Mouse (Mus musculus): Measurements from ENCODE around the gene Riiad1. TPM values are rescaled to one million over a fixed set of nuclear protein-coding genes. Genes with fewer than 3 reads are reported as not detected.

Riiad1 gene
- polyA plus RNA-seq, 1 experiment from 2014 or later = 23.8 TPM

DNA sequence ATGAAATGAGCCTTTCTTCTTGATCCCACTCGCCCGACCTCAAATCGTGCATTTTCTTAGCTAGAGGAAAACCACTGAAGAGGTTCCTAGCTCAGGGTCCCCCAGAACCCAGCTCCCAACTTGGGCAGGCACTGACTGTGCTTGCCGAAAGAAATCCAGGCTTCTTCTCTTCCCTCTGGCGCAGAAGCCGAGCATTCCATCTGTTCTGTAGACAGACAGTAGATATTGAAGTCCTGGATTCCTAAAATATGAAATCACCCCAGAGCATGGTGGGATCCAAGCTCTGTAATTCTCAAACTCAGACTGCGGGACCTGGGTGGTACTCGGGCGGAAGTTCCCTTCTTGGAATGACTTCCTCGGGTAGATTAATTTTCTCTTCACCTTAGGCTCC, 7.0 kb downstream of the Riiad1 start:
- WGBS = 50% methylated on average over 10 of the region's 10 CpGs
- ATAC-seq (ENCODE audit: low FRiP score, low TSS enrichment) = no peak
- no peak for DNase-seq
- Histone ChIP-seq H3K27me3 (ENCODE audit: control insufficient read depth, insufficient read depth, low read length) (no peaks in the 10 kb centered on the region), H3K36me3 (ENCODE audit: control insufficient read depth, insufficient read depth, low read length) (no peaks in the 10 kb centered on the region), H3K9ac (replicated peaks; ENCODE audit: low read length) (peak overlapping the region; percentile 49; the same call in 1 of the 2 replicates), H3K27ac (replicated peaks; ENCODE audit: low read depth, low read length) (peak overlapping the region; percentile 58), H3K4me1 (ENCODE audit: control insufficient read depth, insufficient read depth, low read length) (peaks cover 24% of the 10 kb centered on the region), H3K4me2 (ENCODE audit: low read length) (peak overlapping the region; percentile 58), H3K9me3 (ENCODE audit: control insufficient read depth, low read length) (no peaks in the 10 kb centered on the region), H3K4me3 (replicated peaks; ENCODE audit: low read depth, low read length) (no peak overlapping the region)

DNA sequence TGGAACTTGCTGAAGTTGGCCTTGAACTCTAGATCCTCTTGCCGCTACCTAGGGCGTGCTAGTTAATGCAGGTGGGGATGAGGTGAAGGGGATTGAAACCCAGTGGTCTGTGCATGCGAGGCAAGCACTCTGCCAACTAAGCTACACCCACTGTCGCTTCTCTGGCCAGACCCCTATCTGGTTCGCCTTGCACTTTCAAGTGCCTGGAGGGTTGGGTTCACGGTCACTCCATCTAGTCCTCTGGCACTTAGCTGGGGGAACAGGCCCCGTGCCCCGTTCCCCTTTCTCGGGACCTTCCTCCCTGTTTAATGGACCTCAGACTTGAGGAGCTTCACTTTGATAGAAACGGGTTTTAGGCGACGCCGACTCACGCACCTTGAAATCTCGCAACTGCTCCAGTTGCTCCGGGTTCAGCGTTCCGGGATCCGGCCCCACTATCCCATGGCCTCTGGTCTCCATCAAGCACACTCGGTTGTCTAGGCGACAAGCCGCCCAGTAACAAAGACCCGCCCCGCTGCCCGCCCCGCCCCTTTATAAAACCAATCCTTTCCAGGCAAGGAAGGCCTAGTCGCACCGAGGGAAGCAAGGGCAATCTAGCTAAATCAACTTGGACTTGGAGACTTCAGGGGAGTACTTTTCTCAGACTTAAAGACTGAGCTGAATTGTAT, 7.6 kb downstream of the Riiad1 start:
- no peaks in the 10 kb centered on the region for H3K36me3 ChIP-seq (ENCODE audit: control insufficient read depth, insufficient read depth, low read length)
- no peaks in the 10 kb centered on the region for H3K27me3 ChIP-seq (ENCODE audit: control insufficient read depth, insufficient read depth, low read length)
- peak overlapping the region; percentile 58 for H3K4me2 ChIP-seq (ENCODE audit: low read length)
- DNase-seq (peak; percentile 81), ATAC-seq (ENCODE audit: low FRiP score, low TSS enrichment) (peak; percentile 60; the same call in 1 of the 2 replicates)
- H3K27ac ChIP-seq (replicated peaks; ENCODE audit: low read depth, low read length) = peak overlapping the region; percentile 58
- H3K4me3 ChIP-seq (replicated peaks; ENCODE audit: low read depth, low read length) = peak overlapping the region; percentile 29
- H3K9ac ChIP-seq (replicated peaks; ENCODE audit: low read length) = peak overlapping the region; percentile 49
- H3K4me1 ChIP-seq (ENCODE audit: control insufficient read depth, insufficient read depth, low read length) = peaks cover 24% of the 10 kb centered on the region
- no peaks in the 10 kb centered on the region for H3K9me3 ChIP-seq (ENCODE audit: control insufficient read depth, low read length)
- 11% methylated on average over 28 of the region's 28 CpGs for WGBS

DNA sequence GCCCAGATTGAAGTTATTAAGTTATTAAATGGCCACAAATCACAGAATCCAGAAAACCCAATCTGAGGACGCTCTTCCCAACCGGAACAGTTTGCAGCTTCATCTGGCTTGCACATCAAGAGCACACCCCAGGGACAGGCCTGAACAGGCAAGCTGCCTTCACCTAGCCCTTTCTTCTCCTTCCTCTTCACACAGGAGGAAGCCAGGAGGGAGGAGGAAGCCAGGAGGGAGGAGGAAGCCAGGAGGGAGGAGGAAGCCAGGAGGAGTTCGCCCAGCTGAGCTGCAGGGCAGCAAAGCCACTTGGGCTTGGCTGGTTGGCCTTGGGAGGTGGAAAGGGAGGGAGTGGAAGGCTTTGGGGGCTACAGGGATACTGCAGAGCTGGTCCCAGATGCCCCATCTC, 11.2 kb downstream of the Riiad1 start:
- 61% methylated on average over 3 of the region's 3 CpGs for WGBS
- Histone ChIP-seq H3K4me3 (replicated peaks; ENCODE audit: low read depth, low read length) (no peak overlapping the region), H3K36me3 (ENCODE audit: control insufficient read depth, insufficient read depth, low read length) (no peaks in the 10 kb centered on the region), H3K9ac (replicated peaks; ENCODE audit: low read length) (no peak overlapping the region), H3K27ac (replicated peaks; ENCODE audit: low read depth, low read length) (no peak overlapping the region), H3K27me3 (ENCODE audit: control insufficient read depth, insufficient read depth, low read length) (no peaks in the 10 kb centered on the region), H3K9me3 (ENCODE audit: control insufficient read depth, low read length) (no peaks in the 10 kb centered on the region), H3K4me2 (ENCODE audit: low read length) (no peak overlapping the region), H3K4me1 (ENCODE audit: control insufficient read depth, insufficient read depth, low read length) (peaks cover 38% of the 10 kb centered on the region)
- DNase-seq = no peak
- ATAC-seq (ENCODE audit: low FRiP score, low TSS enrichment) = no peak

DNA sequence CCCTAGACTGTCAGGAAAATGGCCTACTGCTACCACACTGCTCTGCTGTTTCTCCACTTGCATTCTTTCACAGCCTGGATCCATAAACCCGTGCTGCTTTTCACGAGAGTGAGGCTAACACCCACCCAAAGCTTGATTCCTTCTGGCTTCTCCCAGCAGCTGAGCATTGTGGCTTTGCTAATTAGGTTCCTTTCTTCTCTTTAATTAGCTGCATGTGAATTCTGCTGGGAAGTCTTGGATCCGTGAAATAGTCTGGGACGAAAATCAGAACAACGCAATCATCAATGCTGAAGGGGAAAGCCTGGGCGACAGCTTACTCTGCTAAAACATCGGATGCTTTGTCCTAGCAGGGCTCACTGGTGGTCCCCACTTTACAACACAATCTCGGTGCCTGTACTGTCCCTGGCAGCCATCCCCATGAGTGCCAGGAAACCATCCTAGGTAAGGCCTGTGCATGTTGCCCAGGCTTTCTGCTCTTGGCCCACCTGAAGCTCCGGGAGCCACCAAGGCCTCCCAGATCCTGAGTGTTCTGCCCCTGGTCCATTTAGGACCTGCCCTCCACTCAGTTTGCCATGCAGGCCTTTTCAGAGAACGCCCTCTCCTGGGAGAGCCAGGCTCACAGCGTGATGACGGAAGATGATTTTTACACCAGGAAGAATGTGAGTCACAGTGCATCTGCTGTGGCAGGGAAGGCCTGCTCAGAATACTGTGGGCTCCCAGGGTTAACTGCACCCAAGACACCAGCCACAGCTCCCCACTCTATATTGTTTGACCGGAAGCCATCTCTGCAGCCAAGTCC, 14.3 kb downstream of the Riiad1 start:
- H3K36me3 ChIP-seq (ENCODE audit: control insufficient read depth, insufficient read depth, low read length) = no peaks in the 10 kb centered on the region
- no peaks in the 10 kb centered on the region for H3K9me3 ChIP-seq (ENCODE audit: control insufficient read depth, low read length)
- H3K4me2 ChIP-seq (ENCODE audit: low read length) = no peak overlapping the region
- DNase-seq (peak; percentile 68), ATAC-seq (ENCODE audit: low FRiP score, low TSS enrichment) (peak; percentile 60)
- WGBS = 39% methylated on average over 13 of the region's 13 CpGs
- H3K9ac ChIP-seq (replicated peaks; ENCODE audit: low read length) = 0 out of 2 replicates have a peak overlapping the region, but pooled peaks have one; percentile 3
- H3K4me1 ChIP-seq (ENCODE audit: control insufficient read depth, insufficient read depth, low read length) = peaks cover 30% of the 10 kb centered on the region
- H3K4me3 ChIP-seq (replicated peaks; ENCODE audit: low read depth, low read length) = no peak overlapping the region
- peak overlapping the region; percentile 86 for H3K27ac ChIP-seq (replicated peaks; ENCODE audit: low read depth, low read length)
- no peaks in the 10 kb centered on the region for H3K27me3 ChIP-seq (ENCODE audit: control insufficient read depth, insufficient read depth, low read length)

DNA sequence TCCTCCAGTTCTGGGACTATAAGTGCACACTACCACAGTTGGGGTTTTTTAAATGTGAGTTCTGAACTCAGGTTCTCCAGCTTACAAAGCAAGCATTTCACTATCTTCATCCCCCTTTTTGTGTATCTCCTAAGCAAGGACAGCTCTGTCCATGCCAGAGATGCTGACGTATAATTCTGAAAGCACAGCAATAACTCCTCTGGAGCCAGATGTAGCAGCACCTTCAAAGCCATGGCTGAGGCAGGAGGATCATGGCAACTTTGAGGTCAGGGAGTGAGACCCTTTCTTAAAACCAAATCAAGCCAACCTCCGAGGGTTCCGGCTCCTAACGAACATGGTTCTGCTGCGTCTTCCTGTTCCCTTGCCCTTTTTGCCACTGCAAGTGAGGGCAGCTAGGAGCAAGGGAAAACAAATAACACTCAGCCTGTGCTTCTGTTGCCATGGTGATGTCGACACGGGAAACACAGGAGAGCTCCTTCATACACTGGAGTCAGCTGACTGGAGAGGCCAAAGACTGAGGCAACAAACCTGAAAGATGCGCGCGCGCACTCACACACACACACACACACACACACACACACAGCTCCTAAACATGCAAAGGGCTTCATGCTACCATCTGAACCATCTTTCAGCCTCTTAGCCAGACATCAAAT, 16.1 kb downstream of the Riiad1 start:
- WGBS = 30% methylated on average over 11 of the region's 11 CpGs
- Histone ChIP-seq H3K9me3 (ENCODE audit: control insufficient read depth, low read length) (no peaks in the 10 kb centered on the region), H3K4me1 (ENCODE audit: control insufficient read depth, insufficient read depth, low read length) (peaks cover 30% of the 10 kb centered on the region), H3K36me3 (ENCODE audit: control insufficient read depth, insufficient read depth, low read length) (no peaks in the 10 kb centered on the region), H3K4me3 (replicated peaks; ENCODE audit: low read depth, low read length) (no peak overlapping the region), H3K4me2 (ENCODE audit: low read length) (peak overlapping the region; percentile 24), H3K27me3 (ENCODE audit: control insufficient read depth, insufficient read depth, low read length) (no peaks in the 10 kb centered on the region), H3K9ac (replicated peaks; ENCODE audit: low read length) (peak overlapping the region; percentile 20; the same call in 1 of the 2 replicates), H3K27ac (replicated peaks; ENCODE audit: low read depth, low read length) (peak overlapping the region; percentile 86)
- peak; percentile 66 for ATAC-seq (ENCODE audit: low FRiP score, low TSS enrichment)
- peak; percentile 86 for DNase-seq

DNA sequence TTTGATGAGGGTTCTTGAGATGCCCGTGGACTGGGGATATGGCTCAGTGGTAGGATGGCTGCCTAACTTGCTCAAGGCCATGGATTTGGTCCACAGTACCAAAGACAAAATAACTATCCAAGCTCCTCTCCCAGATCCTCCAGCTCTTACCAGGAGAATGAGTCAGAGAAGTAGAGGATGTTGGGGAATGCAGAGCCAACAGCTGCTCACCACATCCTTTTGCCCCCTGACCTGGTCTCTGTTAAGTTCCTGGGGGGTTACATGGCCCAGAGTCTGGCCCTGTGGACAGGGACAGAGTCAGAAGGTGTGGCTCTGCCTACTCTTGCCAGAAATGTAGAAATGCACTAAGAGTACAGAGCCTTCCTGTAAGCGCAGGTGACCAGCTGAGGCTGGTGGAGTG, 20.3 kb downstream of the Riiad1 start:
- no peak overlapping the region for H3K4me2 ChIP-seq (ENCODE audit: low read length)
- no peaks in the 10 kb centered on the region for H3K36me3 ChIP-seq (ENCODE audit: control insufficient read depth, insufficient read depth, low read length)
- H3K27me3 ChIP-seq (ENCODE audit: control insufficient read depth, insufficient read depth, low read length) = no peaks in the 10 kb centered on the region
- ATAC-seq (ENCODE audit: low FRiP score, low TSS enrichment) (no peak), DNase-seq (no peak)
- H3K9me3 ChIP-seq (ENCODE audit: control insufficient read depth, low read length) = no peaks in the 10 kb centered on the region
- H3K4me3 ChIP-seq (replicated peaks; ENCODE audit: low read depth, low read length) = no peak overlapping the region
- WGBS = 100% methylated on average over 2 of the region's 2 CpGs
- H3K27ac ChIP-seq (replicated peaks; ENCODE audit: low read depth, low read length) = no peak overlapping the region
- no peak overlapping the region for H3K9ac ChIP-seq (replicated peaks; ENCODE audit: low read length)
- peaks cover 15% of the 10 kb centered on the region for H3K4me1 ChIP-seq (ENCODE audit: control insufficient read depth, insufficient read depth, low read length)

DNA sequence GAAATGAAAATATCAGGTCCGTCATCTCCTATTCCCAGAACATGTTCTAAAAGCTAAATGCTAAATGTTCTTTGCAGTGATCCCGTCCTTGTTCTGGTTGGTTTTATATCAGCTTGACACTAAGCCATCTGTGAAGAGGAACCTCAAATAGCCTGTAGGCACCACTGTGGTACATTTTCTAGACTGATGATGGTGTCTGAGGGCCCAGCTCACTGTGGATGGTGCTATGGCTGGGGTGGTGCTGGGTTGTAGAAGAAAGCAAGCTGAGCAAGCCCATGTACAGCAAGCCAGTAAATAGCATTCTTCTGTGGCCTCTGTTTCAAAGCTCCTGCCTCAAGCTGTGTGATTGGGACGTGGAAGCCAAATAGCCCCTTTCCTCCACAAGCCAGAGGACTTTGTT, 23.1 kb downstream of the Riiad1 start:
- peak overlapping the region; percentile 34 for H3K4me3 ChIP-seq (replicated peaks; ENCODE audit: low read depth, low read length)
- WGBS = 75% methylated on average over 3 of the region's 3 CpGs
- peak; percentile 36 for ATAC-seq (ENCODE audit: low FRiP score, low TSS enrichment)
- no peaks in the 10 kb centered on the region for H3K9me3 ChIP-seq (ENCODE audit: control insufficient read depth, low read length)
- no peak for DNase-seq
- 0 out of 2 replicates have a peak overlapping the region, but pooled peaks have one; percentile 0 for H3K27ac ChIP-seq (replicated peaks; ENCODE audit: low read depth, low read length)
- no peaks in the 10 kb centered on the region for H3K36me3 ChIP-seq (ENCODE audit: control insufficient read depth, insufficient read depth, low read length)
- no peaks in the 10 kb centered on the region for H3K4me1 ChIP-seq (ENCODE audit: control insufficient read depth, insufficient read depth, low read length)
- no peak overlapping the region for H3K9ac ChIP-seq (replicated peaks; ENCODE audit: low read length)
- peak overlapping the region; percentile 49 for H3K4me2 ChIP-seq (ENCODE audit: low read length)
- no peaks in the 10 kb centered on the region for H3K27me3 ChIP-seq (ENCODE audit: control insufficient read depth, insufficient read depth, low read length)

- H3K27ac ChIP-seq (replicated peaks; ENCODE audit: low read depth, low read length) = 0 out of 2 replicates have a peak overlapping the region, but pooled peaks have one; percentile 0
- WGBS = 1% methylated on average over 12 of the region's 12 CpGs
- no peaks in the 10 kb centered on the region for H3K4me1 ChIP-seq (ENCODE audit: control insufficient read depth, insufficient read depth, low read length)
- ATAC-seq (ENCODE audit: low FRiP score, low TSS enrichment) = peak; percentile 85
- peak; percentile 99 for DNase-seq
- H3K27me3 ChIP-seq (ENCODE audit: control insufficient read depth, insufficient read depth, low read length) = no peaks in the 10 kb centered on the region
- peak overlapping the region; percentile 49 for H3K4me2 ChIP-seq (ENCODE audit: low read length)
- peak overlapping the region; percentile 36 for H3K9ac ChIP-seq (replicated peaks; ENCODE audit: low read length)
- no peaks in the 10 kb centered on the region for H3K9me3 ChIP-seq (ENCODE audit: control insufficient read depth, low read length)
- peak overlapping the region; percentile 34 for H3K4me3 ChIP-seq (replicated peaks; ENCODE audit: low read depth, low read length)
- no peaks in the 10 kb centered on the region for H3K36me3 ChIP-seq (ENCODE audit: control insufficient read depth, insufficient read depth, low read length)
Measured at GRCm38 (mm10) chr3:94456529-94457000, 23.6 kb downstream of the Riiad1 start.

Data from midbrain, embryonic 14.5 days (tissue).